Mouse (Mus musculus) frontal cortex, postnatal 25 days (tissue): ENCODE data around the gene Cdon.
"Not testable (repeated sequence)": the region's sequence is repeated elsewhere in the genome, so short reads cannot be mapped to it uniquely, and the experiment has no call there.

ENCODE experiments used
- DNase-seq, 2 experiments: peaks; one replicate each; pipeline ENCODE4 v3.0.0; 2022; ENCODE audit warnings: low spot score in 2 of 2

The Cdon gene

GRCm38 (mm10) chr9:35420805-35421719 lies at the start of gene Cdon:
TSS of gene Cdon (plus strand) at chr9:35421128.
- peak; percentile 66 to 68 for DNase-seq

- DNase-seq, result no peak
These were observed 48.4 kb upstream of the Cdon start for GRCm38 (mm10) chr9:35372324-35373101.

- DNase-seq, result no peak
These were observed 43.0 kb upstream of the Cdon start for GRCm38 (mm10) chr9:35377916-35378315.

DNA sequence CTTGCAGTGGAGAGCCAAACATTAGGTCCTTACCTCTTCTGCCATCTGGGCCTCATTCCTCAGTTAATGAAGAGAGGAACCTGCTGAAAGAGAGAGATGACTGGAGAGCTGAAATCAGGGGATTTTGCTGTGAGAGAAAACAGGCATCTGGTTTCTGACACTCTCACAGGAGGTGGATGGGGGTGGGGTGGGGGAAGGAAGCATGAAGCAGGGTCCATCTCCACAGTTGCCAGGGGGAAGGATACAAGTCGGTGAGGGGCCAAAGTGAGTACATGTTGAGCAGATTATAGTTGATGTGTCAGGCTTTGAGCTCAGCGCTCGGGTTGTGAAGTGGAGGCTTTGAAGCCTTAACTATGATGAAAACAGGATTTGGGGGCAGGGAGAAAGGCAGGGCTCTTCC lies 41.9 kb upstream of the Cdon start:
- no peak for DNase-seq

DNA sequence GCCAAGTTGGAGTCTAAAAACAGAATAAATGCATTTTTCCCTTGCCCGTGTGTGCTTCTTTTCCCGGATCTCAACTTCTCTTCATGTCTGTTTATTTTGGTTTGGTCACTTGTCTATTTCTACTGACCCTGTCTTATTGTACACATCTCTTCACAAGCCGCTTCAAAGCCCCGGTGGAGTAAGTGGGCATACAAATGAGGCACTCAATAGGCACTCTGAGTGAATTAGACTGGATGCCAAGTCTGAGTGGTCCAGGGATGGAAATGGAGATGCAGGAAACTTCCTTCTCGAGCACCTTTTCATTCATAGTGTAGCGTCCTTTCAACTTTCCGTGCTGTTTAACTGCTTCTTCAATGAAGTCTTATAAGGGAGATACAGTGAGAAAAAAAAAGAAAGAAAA lies 21.0 kb upstream of the Cdon start:
- DNase-seq, result no peak

DNA sequence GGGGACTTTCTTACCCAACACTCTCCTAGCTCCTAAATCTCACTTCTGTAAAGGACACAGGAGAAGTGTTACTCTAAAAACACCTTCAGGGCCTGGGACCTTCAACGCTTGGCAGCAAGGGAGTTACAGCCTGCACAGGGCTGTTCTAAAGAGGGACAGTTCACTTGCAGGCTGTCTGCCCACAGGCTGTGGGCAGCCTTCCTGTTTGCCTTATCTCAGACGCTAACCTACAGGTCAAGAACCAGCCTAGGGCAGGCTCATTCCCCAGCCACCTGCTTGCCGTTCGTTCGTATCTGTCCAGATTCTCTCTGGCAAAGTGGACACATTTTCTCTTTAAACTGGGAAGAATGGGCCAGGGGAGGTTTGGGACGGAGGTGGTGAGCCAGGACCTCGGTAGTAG lies 20.5 kb upstream of the Cdon start:
- DNase-seq, result no peak

- no peak for DNase-seq
These were observed 20.1 kb upstream of the Cdon start for GRCm38 (mm10) chr9:35400831-35401230.

- peak in 1 of 2 experiments; percentile 17 for DNase-seq
These were observed 18.3 kb upstream of the Cdon start for GRCm38 (mm10) chr9:35402584-35402991.

DNA sequence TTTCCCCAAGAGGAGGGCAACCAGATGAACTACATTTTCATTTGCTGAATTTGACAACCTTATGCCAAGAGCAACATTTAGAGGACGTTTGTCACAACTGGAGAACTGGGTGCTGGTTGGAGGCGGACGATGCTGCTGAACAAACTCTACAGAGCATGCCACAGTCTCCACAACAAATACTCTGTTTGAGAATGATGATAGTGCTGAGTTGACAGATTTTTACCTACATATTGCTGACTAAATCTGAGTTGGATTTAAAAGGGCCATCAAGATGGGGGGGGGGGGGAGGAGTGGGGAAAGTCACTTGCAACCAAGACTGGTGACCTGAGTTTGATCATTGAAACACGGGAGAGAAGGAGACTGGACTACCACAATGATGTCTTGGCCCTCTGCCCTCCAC lies 17.4 kb upstream of the Cdon start:
- DNase-seq, result no peak

DNA sequence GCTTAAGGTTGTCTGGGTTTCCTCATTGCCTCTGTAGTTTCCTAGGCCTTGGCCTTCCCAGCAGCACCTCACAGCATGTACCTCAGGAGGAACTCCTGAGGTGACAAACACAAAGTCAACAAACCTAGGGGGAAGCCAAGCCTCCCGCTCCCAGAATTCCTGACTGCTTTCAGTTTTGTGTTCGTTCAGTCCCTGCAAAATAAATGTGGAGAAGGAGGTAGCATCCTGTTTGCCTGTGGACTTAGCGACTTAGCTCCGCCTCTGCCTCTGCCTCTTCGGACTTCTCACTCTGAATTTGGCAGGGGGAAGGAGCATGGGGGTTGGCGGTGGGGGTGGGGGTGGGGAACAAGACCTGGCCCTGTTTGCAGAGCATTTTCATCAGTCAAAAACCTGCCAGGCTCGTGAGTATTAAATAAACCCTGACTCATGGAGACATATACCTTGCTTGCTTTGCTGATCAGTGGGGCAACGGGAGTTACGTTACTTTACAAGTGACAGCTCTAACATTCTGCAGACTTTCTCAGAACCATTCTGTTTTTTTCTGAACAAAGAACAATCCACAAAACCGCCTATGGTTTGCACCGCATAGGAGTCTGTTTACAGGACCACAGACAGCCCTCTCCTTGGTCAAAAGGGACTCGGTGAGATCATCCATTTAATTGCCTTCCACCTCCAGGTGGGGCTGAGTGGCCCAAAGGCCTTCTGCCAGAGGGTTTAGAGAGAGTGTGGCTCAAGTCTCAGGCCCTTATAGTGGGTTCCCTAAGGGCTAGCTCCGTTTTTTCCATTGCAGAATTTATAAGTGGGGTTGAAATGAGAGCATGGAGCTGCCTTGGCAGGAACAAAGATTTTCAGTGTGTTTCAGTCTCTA lies 15.7 kb upstream of the Cdon start:
- DNase-seq, result no peak

- DNase-seq, result no peak
These were observed 9.5 kb upstream of the Cdon start for GRCm38 (mm10) chr9:35411225-35411965.

GRCm38 (mm10) chr9:35411975-35412374 lies 9.0 kb upstream of the Cdon start:
- no peak for DNase-seq

GRCm38 (mm10) chr9:35421730-35422235 lies 855 bp downstream of the Cdon start:
- DNase-seq, result peak in 1 of 2 experiments; percentile 23

- DNase-seq, result no peak
These were observed 1.5 kb downstream of the Cdon start for GRCm38 (mm10) chr9:35422405-35422941.

DNA sequence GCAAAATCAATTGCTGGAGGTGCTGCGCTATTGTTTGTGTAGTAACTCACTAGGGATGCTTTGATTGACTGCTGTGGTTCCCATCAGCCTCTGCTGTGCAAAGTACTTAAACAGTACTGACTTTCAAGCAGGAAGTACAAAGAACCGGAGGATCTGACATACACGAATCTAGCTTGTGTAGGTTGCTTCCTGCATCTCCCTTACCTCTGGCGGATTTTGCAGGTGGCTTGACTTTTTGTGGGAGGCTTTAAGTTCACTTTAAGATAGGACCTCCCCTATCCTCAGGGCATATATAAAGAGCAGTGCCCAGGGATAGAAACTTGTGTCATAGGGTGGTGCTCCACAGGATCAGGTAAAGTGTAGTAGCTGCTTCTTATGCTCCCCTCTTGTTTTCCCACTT lies 2.3 kb downstream of the Cdon start:
- DNase-seq, result no peak

DNA sequence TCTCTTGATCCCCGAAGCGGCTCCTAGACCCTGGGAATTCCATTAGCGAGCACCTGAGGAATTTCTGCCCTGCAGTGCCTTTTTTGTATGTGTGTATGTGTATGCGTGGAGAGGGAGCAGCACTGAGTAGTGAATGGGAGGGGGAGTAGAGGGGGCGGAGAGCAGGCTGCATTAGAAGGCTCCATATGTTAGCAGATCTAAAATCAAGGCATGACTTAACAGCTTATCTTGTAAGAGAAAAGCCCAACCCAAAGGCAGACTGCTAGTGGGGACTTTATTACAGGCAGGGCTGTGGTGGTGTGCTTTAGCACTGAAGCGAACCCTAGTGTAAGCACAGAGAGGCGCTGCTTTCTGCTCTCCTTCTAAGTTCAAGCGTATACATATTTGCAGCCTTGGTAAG lies 3.7 kb downstream of the Cdon start:
- peak in 1 of 2 experiments; percentile 30 for DNase-seq

DNA sequence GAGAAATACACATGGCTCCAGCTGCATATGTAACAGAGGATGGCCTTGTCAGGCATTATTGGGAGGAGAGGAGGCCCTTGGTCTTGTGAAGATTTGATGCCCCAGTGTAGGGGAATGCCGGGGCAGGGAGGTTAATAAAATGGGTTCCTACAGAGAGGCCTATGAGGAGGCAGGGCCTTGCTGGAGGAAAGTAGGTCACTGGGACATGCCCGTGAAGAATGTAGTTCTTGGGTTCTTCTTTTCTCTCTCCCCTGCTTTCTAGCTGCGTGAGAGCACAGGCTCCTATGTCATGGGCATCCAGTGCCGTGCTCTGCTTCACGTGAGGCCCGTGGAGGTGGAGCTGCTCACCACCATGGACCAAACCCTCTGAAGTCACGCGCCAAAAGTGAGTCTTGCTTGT lies 9.5 kb downstream of the Cdon start:
- no peak for DNase-seq

DNA sequence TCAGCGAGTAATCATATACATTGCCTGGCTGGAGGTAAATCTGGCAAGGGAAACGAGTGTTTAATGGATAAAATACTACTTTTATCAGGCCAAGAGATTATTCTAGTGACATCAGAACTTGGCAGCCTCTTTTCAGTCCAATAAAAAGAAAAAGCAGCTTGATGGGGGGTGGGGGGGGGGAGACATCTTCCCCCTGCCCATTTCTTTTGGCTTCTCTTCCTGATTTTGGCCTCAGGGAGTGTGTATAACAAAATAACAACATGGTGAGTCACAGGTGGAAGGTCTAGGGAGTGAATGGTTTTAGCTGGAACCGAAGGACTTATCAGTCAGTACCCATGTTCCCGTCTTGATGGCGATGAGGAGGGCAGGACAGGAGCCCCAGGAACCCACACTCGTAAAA lies 10.5 kb downstream of the Cdon start:
- DNase-seq, result no peak

GRCm38 (mm10) chr9:35432717-35433297 lies 11.9 kb downstream of the Cdon start:
- DNase-seq, result not testable (repeated sequence)

DNA sequence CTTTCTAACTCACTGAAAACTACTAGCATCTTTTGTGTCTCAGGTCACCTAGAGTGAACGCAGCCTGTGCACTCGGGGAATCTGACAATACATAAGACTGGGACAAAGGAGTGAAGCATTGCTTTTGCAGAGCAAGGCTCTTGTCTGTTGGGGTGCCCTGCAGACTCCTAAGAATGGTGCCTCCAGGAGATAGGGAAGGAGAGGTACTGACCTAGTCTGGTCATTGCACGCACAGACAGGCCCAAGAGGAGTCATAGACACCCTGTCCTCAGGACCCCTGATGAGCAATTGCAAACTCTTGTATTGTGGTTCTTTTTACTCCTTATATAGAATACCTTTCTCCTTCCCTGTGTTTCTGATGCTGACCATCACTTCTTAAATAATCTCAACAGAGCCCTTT lies 13.4 kb downstream of the Cdon start:
- no peak for DNase-seq
